Comparison of ENCODE assay signal across 14 mouse cellular contexts in the genomic region with DNA sequence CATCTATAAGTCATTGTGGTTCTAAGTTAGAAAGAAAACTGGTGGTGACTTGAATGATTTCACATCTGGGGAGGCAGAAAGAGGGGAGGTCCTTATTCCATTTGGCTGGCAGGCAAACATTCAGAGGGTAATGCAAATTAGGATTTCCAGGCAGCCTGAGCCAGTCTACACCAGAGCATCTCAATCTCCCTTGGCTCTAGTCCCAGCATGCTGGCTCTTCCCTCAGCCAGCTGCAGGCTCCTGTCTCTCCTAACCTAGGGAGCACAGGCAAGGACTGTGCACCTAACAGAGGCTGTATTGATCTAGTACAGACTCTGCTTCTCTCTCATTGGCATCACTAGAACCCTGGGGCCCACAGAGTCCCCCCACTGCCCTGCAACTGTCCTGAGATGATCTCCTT.
A peak's percentile ranks its signal among the peaks of the same experiment; 100 is the strongest.
DNase-seq lines count a peak whose midpoint lies in the region; ATAC-seq lines count a peak whose summit lies in the region.
"Had no signal": no experiment of that assay in that cellular context is flagged by ENCODE, and none has a peak within 500 bp of the region (broad histone marks: within the 10 kb centered on the region; RNA-seq: fewer than 3 reads in every experiment).

No protein-coding gene starts in this region.

- no peaks in the 10 kb centered on the region for H3K27me3 ChIP-seq in forebrain, embryonic 14.5 days (replicated peaks; ENCODE audit: control insufficient read depth, insufficient read depth, low read length)
- no peaks in the 10 kb centered on the region for H3K27me3 ChIP-seq in forebrain, embryonic 10.5 days (ENCODE audit: poor library complexity, severe bottlenecking)
- no peaks in the 10 kb centered on the region for H3K27me3 ChIP-seq in lung, embryonic 15.5 days
- no peaks in the 10 kb centered on the region for H3K27me3 ChIP-seq in midbrain, embryonic 15.5 days (replicated peaks)
- H3K27me3 ChIP-seq: heart, embryonic 15.5 days; liver, embryonic 15.5 days had no signal

- no peaks in the 10 kb centered on the region for H3K36me3 ChIP-seq in forebrain, embryonic 14.5 days (ENCODE audit: control insufficient read depth, insufficient read depth, low read length)
- H3K36me3 ChIP-seq in forebrain, embryonic 10.5 days (replicated peaks), result no peaks in the 10 kb centered on the region
- H3K36me3 ChIP-seq in lung, embryonic 15.5 days, result no peaks in the 10 kb centered on the region
- H3K36me3 ChIP-seq in midbrain, embryonic 15.5 days (replicated peaks), result no peaks in the 10 kb centered on the region
- H3K36me3 ChIP-seq: heart, embryonic 15.5 days; liver, embryonic 15.5 days had no signal

- no peak overlapping the region for H3K4me2 ChIP-seq in forebrain, embryonic 14.5 days (ENCODE audit: low read length)
- H3K4me2 ChIP-seq in lung, embryonic 15.5 days, result no peak overlapping the region
- H3K4me2 ChIP-seq in midbrain, embryonic 15.5 days, result no peak overlapping the region
- H3K4me2 ChIP-seq: heart, embryonic 15.5 days; liver, embryonic 15.5 days had no signal

- no peaks in the 10 kb centered on the region for H3K9me3 ChIP-seq in forebrain, embryonic 14.5 days (replicated peaks; ENCODE audit: control insufficient read depth, low read length)
- H3K9me3 ChIP-seq in forebrain, embryonic 10.5 days, result no peaks in the 10 kb centered on the region
- H3K9me3 ChIP-seq in lung, embryonic 15.5 days, result no peaks in the 10 kb centered on the region
- no peaks in the 10 kb centered on the region for H3K9me3 ChIP-seq in midbrain, embryonic 15.5 days
- H3K9me3 ChIP-seq: heart, embryonic 15.5 days; liver, embryonic 15.5 days; megakaryocyte, embryonic 14.5 days had no signal

- no peak overlapping the region for H3K4me3 ChIP-seq in forebrain, embryonic 14.5 days (ENCODE audit: low read depth, low read length)
- H3K4me3 ChIP-seq in forebrain, embryonic 10.5 days, result no peak overlapping the region
- no peak overlapping the region for H3K4me3 ChIP-seq in lung, embryonic 15.5 days
- H3K4me3 ChIP-seq in midbrain, embryonic 15.5 days, result no peak overlapping the region
- H3K4me3 ChIP-seq: gastrocnemius, adult 2 months; heart, embryonic 15.5 days; liver, embryonic 15.5 days; megakaryocyte, embryonic 14.5 days had no signal

- H3K27ac ChIP-seq in forebrain, embryonic 14.5 days (ENCODE audit: low read depth, low read length), result no peak overlapping the region
- no peak overlapping the region for H3K27ac ChIP-seq in forebrain, embryonic 10.5 days
- H3K27ac ChIP-seq in lung, embryonic 15.5 days, result no peak overlapping the region
- H3K27ac ChIP-seq in midbrain, embryonic 15.5 days, result no peak overlapping the region
- H3K27ac ChIP-seq: gastrocnemius, adult 2 months; heart, embryonic 15.5 days; liver, embryonic 15.5 days had no signal

- DNase-seq in forebrain, embryonic 14.5 days (ENCODE audit: low spot score), result peak; percentile 62
- no peak for DNase-seq in forebrain, embryonic 10.5 days (ENCODE audit: extremely low spot score, low spot score)
- no peak for DNase-seq in lung, postnatal 36 days
- peak; percentile 39 for DNase-seq in brain, embryonic 18.5 days (ENCODE audit: low read depth, low spot score)
- no peak for DNase-seq in c-Kit-positive CD71-positive TER-119-positive erythroid progenitor cells, embryonic 14.5 days (ENCODE audit: low spot score)
- no peak for DNase-seq in adrenal gland, postnatal 10 days
- DNase-seq: gastrocnemius, adult 2 months had no signal

- ATAC-seq in forebrain, embryonic 14.5 days, result peak; percentile 72
- peak; percentile 27; the same call in 1 of the 2 replicates for ATAC-seq in lung, embryonic 15.5 days (ENCODE audit: borderline replicate concordance, extremely low read depth, low FRiP score, low TSS enrichment)
- ATAC-seq in midbrain, embryonic 15.5 days (replicated peaks), result peak; percentile 79; the same call in 1 of the 2 replicates
- ATAC-seq: CD4-positive, CD25-positive, alpha-beta regulatory T cell, adult 4 months; intestine, postnatal 0 days had no signal

- no peak overlapping the region for H3K9ac ChIP-seq in forebrain, embryonic 14.5 days (ENCODE audit: low read length)
- no peak overlapping the region for H3K9ac ChIP-seq in lung, embryonic 15.5 days
- H3K9ac ChIP-seq in midbrain, embryonic 15.5 days, result no peak overlapping the region
- H3K9ac ChIP-seq: heart, embryonic 15.5 days; liver, embryonic 15.5 days had no signal

- H3K4me1 ChIP-seq in forebrain, embryonic 14.5 days (ENCODE audit: control insufficient read depth, insufficient read depth, low read length), result no peaks in the 10 kb centered on the region; the same call in 1 of the 2 replicates
- H3K4me1 ChIP-seq in forebrain, embryonic 10.5 days, result no peaks in the 10 kb centered on the region
- H3K4me1 ChIP-seq in lung, embryonic 15.5 days, result no peaks in the 10 kb centered on the region
- H3K4me1 ChIP-seq in midbrain, embryonic 15.5 days, result 0 out of 2 replicates have a peak, but pooled peaks cover 8% of the 10 kb centered on the region
- H3K4me1 ChIP-seq: heart, embryonic 15.5 days; liver, embryonic 15.5 days; megakaryocyte, embryonic 14.5 days had no signal

Comparison
In these comparisons a context has a peak if more than half of its experiments do, and no peak if none do; other contexts are left out.
1. DNase-seq: peak in forebrain, embryonic 14.5 days (single experiment) and brain, embryonic 18.5 days (single experiment); none in forebrain, embryonic 10.5 days (single experiment), lung, postnatal 36 days (single experiment), c-Kit-positive CD71-positive TER-119-positive erythroid progenitor cells, embryonic 14.5 days (single experiment) and adrenal gland, postnatal 10 days (single experiment).
2. ATAC-seq: peak in every context shown above with its lines; median percentile 79 in midbrain, embryonic 15.5 days; 72 in forebrain, embryonic 14.5 days; 27 in lung, embryonic 15.5 days.